Mouse (Mus musculus) neural tube, embryonic 11.5 days (tissue): ENCODE results near the gene Atp5d. TPM values are rescaled to one million over a fixed set of nuclear protein-coding genes. Genes with fewer than 3 reads are reported as not detected.

Experiments used
- ATAC-seq: fragments of 200-750 bp; cut with Nextera tagmentation; 2 replicates; pipeline ENCODE4 v1.8.0; 2017; ENCODE audit warnings: moderate number of reproducible peaks, mild to moderate bottlenecking, moderate TSS enrichment, moderate library complexity; ENCODE audit not compliant: insufficient read depth, low FRiP score, low TSS enrichment
- DNase-seq: peaks from one replicate; pipeline ENCODE4 v3.0.0-alpha.2; 2015; ENCODE audit warnings: low spot score
- H3K27ac ChIP-seq: fragments of 300-500 bp; sonication (generic); 2 replicates; pipeline ENCODE4 v1.5.1; 2014; ENCODE audit warnings: low read depth, mild to moderate bottlenecking, low read length
- H3K27me3 ChIP-seq: fragments of 300-500 bp; sonication (generic); 2 replicates; pipeline ENCODE4 v1.6.1; 2014; ENCODE audit warnings: mild to moderate bottlenecking, low read length, mixed read lengths; ENCODE audit not compliant: control insufficient read depth, insufficient read depth
- H3K36me3 ChIP-seq: fragments of 300-500 bp; sonication (generic); 2 replicates; pipeline ENCODE4 v1.6.1; 2014; ENCODE audit warnings: mild to moderate bottlenecking, low read length, moderate library complexity, mixed read lengths; ENCODE audit not compliant: control insufficient read depth, insufficient read depth
- H3K4me1 ChIP-seq: fragments of 300-500 bp; sonication (generic); 2 replicates; pipeline ENCODE4 v1.6.1; 2014; ENCODE audit warnings: low read length, mixed read lengths; ENCODE audit not compliant: control insufficient read depth, insufficient read depth
- H3K4me2 ChIP-seq: fragments of 300-500 bp; sonication (generic); 2 replicates; pipeline ENCODE4 v1.6.1; 2014; ENCODE audit warnings: low read depth, mild to moderate bottlenecking, moderate library complexity
- H3K4me3 ChIP-seq: fragments of 300-500 bp; sonication (generic); 2 replicates; pipeline ENCODE4 v1.5.1; 2014; ENCODE audit warnings: low read depth, low read length
- H3K9ac ChIP-seq: fragments of 300-500 bp; sonication (generic); 2 replicates; pipeline ENCODE4 v1.6.1; 2014; ENCODE audit warnings: mild to moderate bottlenecking, low read length
- H3K9me3 ChIP-seq: fragments of 300-500 bp; sonication (generic); 2 replicates; pipeline ENCODE4 v1.6.1; 2016; ENCODE audit warnings: low read length; ENCODE audit not compliant: control insufficient read depth
- WGBS: fragments of 180-500 bp; shearing (Covaris S2); extraction: QIAGEN DNeasy Blood & Tissue Kit; methylation state at CpG from one replicate; pipeline ENCODE4 v1.1.7; 2014; 5-methylcytosine and 5-hydroxymethylcytosine counted together
- polyA plus RNA-seq: library from polyadenylated mRNA; unstranded; fragments of >200 nt; fragmentation: Nextera tagmentation; extraction: Ambion mirVana; gene quantifications from 2 replicates; pipeline ENCODE4 v1.2.1, GENCODE M21; 2014

Atp5d gene
- polyA plus RNA-seq, 1 experiment from 2014 or later, result 386 TPM

DNA sequence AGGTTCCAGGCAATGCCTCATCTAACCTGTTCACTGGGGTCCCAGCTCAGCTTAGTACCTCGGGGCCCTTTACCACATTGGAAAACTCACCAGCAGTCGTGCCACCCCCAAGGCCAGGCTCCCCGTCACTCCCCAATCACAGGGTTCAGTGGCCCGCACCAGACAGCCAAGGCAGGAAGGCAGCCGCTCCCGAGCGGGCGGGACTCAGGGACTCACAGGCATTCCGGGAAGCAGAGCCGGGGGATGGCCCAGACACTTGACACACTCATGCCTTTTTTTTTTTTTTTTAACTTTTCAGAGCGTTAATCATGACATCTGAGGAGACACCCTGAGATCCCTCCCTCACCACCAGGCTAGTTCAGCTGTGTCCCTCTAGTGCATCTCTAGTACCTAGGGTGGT is 37.5 kb upstream of the Atp5d start:
- Histone ChIP-seq H3K4me1 (peaks cover 8% of the 10 kb centered on the region), H3K4me2 (no peak overlapping the region), H3K27me3 (no peaks in the 10 kb centered on the region), H3K4me3 (no peak overlapping the region), H3K9ac (no peak overlapping the region), H3K36me3 (no peaks in the 10 kb centered on the region), H3K9me3 (no peaks in the 10 kb centered on the region), H3K27ac (no peak overlapping the region)
- no peak for ATAC-seq
- DNase-seq, result no peak
- WGBS, result 73% methylated on average over 11 of the region's 11 CpGs

DNA sequence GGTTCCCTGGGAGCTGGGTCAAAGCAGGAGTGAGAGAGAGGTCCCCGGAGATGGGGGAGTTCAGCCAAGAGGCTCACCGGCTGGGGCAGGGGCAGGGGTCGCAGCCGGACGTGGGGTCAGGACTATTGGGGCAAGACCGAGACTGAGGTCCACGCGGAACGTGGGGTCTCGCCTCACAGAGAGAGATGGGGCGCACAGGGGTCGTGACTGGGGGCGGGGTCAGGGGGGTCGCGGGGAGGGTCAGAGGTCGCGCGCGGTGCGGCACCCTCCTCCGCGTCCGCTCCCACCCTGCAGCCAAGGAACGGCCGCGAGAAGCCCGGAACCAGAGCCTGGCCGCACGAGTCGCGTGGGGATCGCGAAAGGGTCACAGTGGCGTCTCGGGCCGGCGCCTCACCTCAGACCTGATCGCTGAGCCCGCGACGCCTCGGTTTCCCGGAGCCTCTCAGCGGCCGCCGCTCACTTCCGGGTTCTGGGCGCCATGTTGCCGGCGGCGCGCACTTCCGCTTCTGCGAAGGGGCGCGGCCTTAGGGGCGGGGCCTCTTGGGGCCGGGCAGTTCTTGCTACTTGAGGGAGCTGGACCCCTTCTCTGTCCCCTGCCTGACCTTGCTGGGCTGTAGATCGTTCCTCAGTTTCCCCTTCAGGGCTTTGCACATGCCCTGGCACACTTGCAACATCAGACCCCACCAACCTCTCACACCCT is 36.1 kb upstream of the Atp5d start:
- Histone ChIP-seq H3K27me3 (no peaks in the 10 kb centered on the region), H3K36me3 (no peaks in the 10 kb centered on the region), H3K27ac (no peak overlapping the region), H3K4me1 (peaks cover 8% of the 10 kb centered on the region), H3K4me2 (peak overlapping the region; percentile 83), H3K9ac (peak overlapping the region; percentile 90), H3K4me3 (peak overlapping the region; percentile 97), H3K9me3 (no peaks in the 10 kb centered on the region)
- ATAC-seq, result peak; percentile 85
- under 1% methylated on average over 50 of the region's 59 CpGs for WGBS
- peak; percentile 91 for DNase-seq

DNA sequence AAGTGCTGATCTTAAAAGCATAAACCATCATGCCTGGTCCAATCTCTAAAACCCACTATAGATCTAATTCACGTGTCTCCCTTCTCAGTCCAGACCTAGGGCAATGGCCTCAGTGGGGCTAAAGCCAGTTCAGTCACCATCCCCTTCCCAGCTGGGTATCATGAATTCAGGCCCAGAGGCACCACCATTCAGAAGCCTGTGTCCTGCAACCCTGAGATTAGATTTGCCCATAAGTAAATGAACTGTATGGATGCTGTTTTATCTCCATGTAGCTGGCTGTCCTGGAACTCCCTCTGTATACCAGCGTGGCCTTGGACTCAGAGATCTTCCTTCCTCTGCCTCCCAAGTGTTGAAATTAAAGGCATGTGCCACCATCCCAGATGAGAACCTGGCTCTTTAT is 35.4 kb upstream of the Atp5d start:
- Histone ChIP-seq H3K27ac (no peak overlapping the region), H3K9me3 (no peaks in the 10 kb centered on the region), H3K4me2 (no peak overlapping the region), H3K4me3 (no peak overlapping the region), H3K36me3 (no peaks in the 10 kb centered on the region), H3K27me3 (no peaks in the 10 kb centered on the region), H3K9ac (no peak overlapping the region; the same call in 1 of the 2 replicates), H3K4me1 (peaks cover 8% of the 10 kb centered on the region)
- DNase-seq (no peak), ATAC-seq (0 out of 2 replicates have a peak, but pooled peaks have one; percentile 13)
- 80% methylated on average over 2 of the region's 2 CpGs for WGBS

DNA sequence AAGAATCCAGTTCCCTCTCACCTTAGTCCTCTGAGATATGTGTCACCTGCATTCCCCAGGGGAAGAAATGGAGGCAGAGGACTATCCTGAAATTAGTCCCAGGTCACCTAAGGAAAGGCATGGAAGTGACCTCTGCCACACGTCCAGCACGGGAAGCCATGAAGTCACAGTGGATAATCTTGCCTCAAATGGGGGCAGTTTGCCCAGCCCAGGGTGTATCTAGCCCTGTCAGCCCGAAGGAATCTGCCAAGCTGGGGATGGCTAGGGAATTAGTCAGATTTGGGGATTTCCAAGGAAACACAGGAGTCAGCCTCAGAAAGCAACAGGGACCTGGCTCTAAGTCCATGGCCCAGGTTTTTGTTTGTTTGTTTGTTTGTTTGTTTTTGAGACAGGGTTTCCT is 34.3 kb upstream of the Atp5d start:
- 88% methylated on average over 3 of the region's 3 CpGs for WGBS
- no peak overlapping the region for H3K4me2 ChIP-seq
- H3K9ac ChIP-seq, result no peak overlapping the region

DNA sequence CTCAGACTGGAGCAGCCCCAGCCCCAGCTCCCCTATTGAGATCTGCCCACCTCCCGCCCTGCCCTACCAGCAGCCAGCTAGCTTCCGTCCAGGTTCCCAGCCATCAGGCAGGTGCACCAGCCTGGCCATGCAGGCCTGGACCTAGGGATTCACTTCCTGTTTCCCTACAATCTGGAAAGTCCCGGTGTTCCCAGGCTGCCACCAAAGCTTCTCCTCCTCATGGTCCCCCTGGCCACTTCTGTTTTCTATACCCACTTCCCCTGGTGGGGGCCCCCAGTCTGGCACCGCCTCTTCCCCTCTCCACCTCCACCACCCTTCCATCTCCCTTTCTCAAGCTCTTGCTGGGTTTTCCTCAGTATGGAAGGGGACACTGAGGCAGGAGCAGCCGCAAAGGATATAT is 33.0 kb upstream of the Atp5d start, which contains the start of gene Sbno2:
TSS of gene Sbno2 (minus strand) at position 112 of the 400 bp plus-strand sequence.
- H3K4me2 ChIP-seq, result no peak within 1 kb of the TSS
- no peak within 1 kb of the TSS for H3K4me3 ChIP-seq
- no peak for ATAC-seq
- H3K4me1 ChIP-seq, result peaks cover 8% of the 10 kb centered on the region
- H3K9me3 ChIP-seq, result no peaks in the 10 kb centered on the region
- H3K36me3 ChIP-seq, result no peaks in the 10 kb centered on the region
- no peak for DNase-seq
- no peaks in the 10 kb centered on the region for H3K27me3 ChIP-seq
- no peak within 1 kb of the TSS for H3K9ac ChIP-seq
- WGBS, result 69% methylated on average over 5 of the region's 5 CpGs
- H3K27ac ChIP-seq, result no peak within 1 kb of the TSS

More for the DNA sequence above, 34.3 kb upstream of the Atp5d start:
- Histone ChIP-seq H3K4me1 (peaks cover 8% of the 10 kb centered on the region), H3K36me3 (no peaks in the 10 kb centered on the region), H3K4me3 (no peak overlapping the region), H3K27ac (no peak overlapping the region), H3K27me3 (no peaks in the 10 kb centered on the region), H3K9me3 (no peaks in the 10 kb centered on the region)
- ATAC-seq, result no peak
- no peak for DNase-seq

DNA sequence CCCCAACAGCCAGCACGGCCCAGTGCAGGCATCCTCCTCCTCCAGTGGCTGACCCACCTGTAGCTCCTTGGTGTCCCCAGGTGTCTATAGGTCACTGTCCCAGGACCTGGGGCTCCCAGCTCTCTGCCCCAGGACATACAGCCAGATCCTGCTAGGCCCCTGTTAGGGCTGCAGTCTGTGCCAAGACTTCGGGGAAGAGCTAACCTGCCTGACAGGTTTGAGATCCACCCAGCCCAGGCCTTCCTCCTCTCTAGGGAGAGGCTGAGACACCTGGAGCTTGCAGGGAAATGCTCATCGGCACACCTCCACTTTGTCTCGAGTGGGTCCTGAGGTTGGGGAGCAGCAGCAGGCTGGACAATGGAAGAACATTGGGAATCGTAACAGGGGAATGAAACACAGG is 32.5 kb upstream of the Atp5d start:
- no peak overlapping the region for H3K4me2 ChIP-seq
- DNase-seq (no peak), ATAC-seq (no peak)
- no peak overlapping the region for H3K27ac ChIP-seq
- peaks cover 7% of the 10 kb centered on the region for H3K4me1 ChIP-seq
- no peak overlapping the region for H3K9ac ChIP-seq
- no peaks in the 10 kb centered on the region for H3K27me3 ChIP-seq
- H3K9me3 ChIP-seq, result no peaks in the 10 kb centered on the region
- no peaks in the 10 kb centered on the region for H3K36me3 ChIP-seq
- 70% methylated on average over 5 of the region's 5 CpGs for WGBS
- H3K4me3 ChIP-seq, result no peak overlapping the region

DNA sequence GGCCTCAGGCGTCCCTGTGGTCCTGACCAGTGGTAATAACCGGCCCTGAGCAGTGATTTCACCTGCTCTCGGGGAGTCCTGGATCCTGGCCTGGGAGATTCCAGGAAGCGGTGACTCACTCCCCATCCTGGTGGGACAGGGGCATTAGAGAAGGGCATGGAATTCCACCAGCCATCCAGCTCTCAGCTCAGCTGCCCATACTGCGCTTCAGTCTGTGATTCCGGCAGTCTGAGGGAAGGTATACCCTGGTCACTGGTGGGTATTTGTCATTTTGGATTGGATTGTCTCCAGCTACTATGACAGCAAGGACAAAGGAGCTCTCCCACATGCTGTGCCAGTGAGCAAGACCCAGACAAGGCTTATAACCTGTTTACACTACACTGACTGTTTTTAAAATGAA is 30.8 kb upstream of the Atp5d start:
- Histone ChIP-seq H3K27me3 (no peaks in the 10 kb centered on the region), H3K9ac (no peak overlapping the region), H3K4me2 (no peak overlapping the region), H3K9me3 (no peaks in the 10 kb centered on the region), H3K4me3 (no peak overlapping the region), H3K27ac (no peak overlapping the region), H3K36me3 (no peaks in the 10 kb centered on the region), H3K4me1 (no peaks in the 10 kb centered on the region)
- 63% methylated on average over 6 of the region's 6 CpGs for WGBS
- ATAC-seq (no peak), DNase-seq (no peak)

DNA sequence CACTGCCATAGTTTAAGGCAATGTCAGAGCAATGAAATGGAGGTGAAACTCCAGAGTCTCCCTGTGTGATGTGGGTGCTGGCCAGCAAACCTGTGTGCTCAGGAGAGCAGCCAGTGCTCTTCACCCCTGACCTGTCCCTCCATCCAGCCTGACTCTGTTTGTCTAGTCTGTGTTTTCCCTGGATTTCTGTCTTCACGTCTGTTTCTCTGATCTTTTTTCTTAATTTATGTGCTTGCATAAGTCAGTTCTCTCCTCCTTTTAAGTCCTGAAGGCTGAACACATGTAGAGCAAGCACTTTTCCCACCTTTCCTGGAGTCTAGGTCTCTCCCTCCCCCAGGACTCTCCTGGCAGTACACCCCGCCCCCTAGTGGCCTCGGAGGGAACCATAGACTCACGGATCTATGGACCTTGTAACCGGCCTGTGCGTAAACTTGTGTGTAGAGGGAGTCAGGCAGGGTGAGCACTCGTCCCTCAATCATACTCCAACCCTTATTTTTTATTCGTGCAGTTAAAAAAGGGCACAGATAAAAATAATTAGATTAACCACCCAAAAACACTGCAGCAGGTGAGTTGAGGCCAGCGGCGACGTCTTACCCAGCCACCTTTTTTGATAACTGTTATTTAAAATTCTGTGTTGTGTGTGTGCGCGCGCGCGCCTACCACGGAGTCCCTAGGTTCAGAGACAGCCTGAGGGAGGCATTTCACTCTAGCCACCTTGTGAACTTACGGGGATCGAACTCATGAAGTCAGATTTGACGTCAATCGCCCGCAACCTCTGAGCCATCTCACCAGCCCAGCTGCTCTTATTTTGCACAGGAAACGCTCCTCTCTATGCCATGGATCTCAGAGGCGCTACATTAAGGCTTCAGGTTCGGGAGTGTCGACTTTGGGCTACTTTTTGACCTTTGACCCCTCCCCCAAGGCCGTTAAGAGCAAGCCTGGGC is 23.8 kb upstream of the Atp5d start:
- H3K36me3 ChIP-seq, result no peaks in the 10 kb centered on the region
- ATAC-seq (peak; percentile 51), DNase-seq (peak; percentile 92)
- 0 out of 2 replicates have a peak overlapping the region, but pooled peaks have one; percentile 53 for H3K27ac ChIP-seq
- no peaks in the 10 kb centered on the region for H3K27me3 ChIP-seq
- WGBS, result 3% methylated on average over 27 of the region's 27 CpGs
- peaks cover 26% of the 10 kb centered on the region for H3K4me1 ChIP-seq
- no peaks in the 10 kb centered on the region for H3K9me3 ChIP-seq
- peak overlapping the region; percentile 48 for H3K9ac ChIP-seq
- peak overlapping the region; percentile 58 for H3K4me2 ChIP-seq
- peak overlapping the region; percentile 95 for H3K4me3 ChIP-seq
